Comparison of ENCODE assay signal across 18 mouse cellular contexts in genomic region chr6:91589181-91589580, GRCm38 (mm10).
DNase-seq lines count a peak whose midpoint lies in the region; ATAC-seq and TF ChIP-seq lines count a peak whose summit lies in the region.
"Had no signal": no experiment of that assay in that cellular context is flagged by ENCODE, and none has a peak within 500 bp of the region (broad histone marks: within the 10 kb centered on the region; RNA-seq: fewer than 3 reads in every experiment).

No protein-coding gene starts in this region.

- no peak for TF ChIP-seq CTCF in kidney, adult 2 months (conservative IDR thresholded peaks at IDR 0.05; ENCODE audit: insufficient read depth, insufficient read length, low read depth, low read length)
- no peak for TF ChIP-seq CTCF in lung, postnatal 0 days (IDR thresholded peaks at IDR 0.05)

- H3K9me3 ChIP-seq in embryonic facial prominence, embryonic 10.5 days = no peaks in the 10 kb centered on the region
- H3K9me3 ChIP-seq in intestine, embryonic 16.5 days (ENCODE audit: control insufficient read depth, low read length) = no peaks in the 10 kb centered on the region
- no peaks in the 10 kb centered on the region for H3K9me3 ChIP-seq in lung, postnatal 0 days (ENCODE audit: low read length)
- H3K9me3 ChIP-seq: forebrain, embryonic 12.5 days; heart, embryonic 12.5 days; liver, embryonic 15.5 days had no signal

- TF ChIP-seq POLR2A in kidney, adult 2 months (IDR thresholded peaks at IDR 0.05; ENCODE audit: low read depth, low read length) = no peak

- DNase-seq in kidney, adult 2 months = peak; percentile 83
- DNase-seq in kidney, postnatal 4 days = no peak
- no peak for DNase-seq in embryonic facial prominence, embryonic 10.5 days (ENCODE audit: low spot score)
- peak; percentile 82 for DNase-seq in lung, postnatal 0 days (ENCODE audit: low spot score)
- no peak for DNase-seq in spleen, postnatal 10 days (ENCODE audit: low spot score in 2 of 2)
- no peak for DNase-seq in spleen, postnatal 4 days (ENCODE audit: low spot score in 2 of 2)
- DNase-seq: cerebellum, adult 11 months; cerebellum, postnatal 25 days; layer of hippocampus, postnatal 36 days; left cerebral cortex, postnatal 4 days had no signal

- H3K4me3 ChIP-seq in kidney, adult 2 months (ENCODE audit: insufficient read depth, low read depth, low read length) = no peak overlapping the region
- no peak overlapping the region for H3K4me3 ChIP-seq in embryonic facial prominence, embryonic 10.5 days
- H3K4me3 ChIP-seq in intestine, embryonic 16.5 days (ENCODE audit: low read length) = no peak overlapping the region
- H3K4me3 ChIP-seq in lung, postnatal 0 days (ENCODE audit: low read depth, low read length) = no peak overlapping the region
- H3K4me3 ChIP-seq: forebrain, embryonic 12.5 days; heart, embryonic 12.5 days; liver, embryonic 15.5 days had no signal

- H3K4me1 ChIP-seq in kidney, adult 2 months (ENCODE audit: control insufficient read depth, insufficient read depth, low read length) = peaks cover 27% of the 10 kb centered on the region
- H3K4me1 ChIP-seq in embryonic facial prominence, embryonic 10.5 days = peaks cover 28% of the 10 kb centered on the region
- H3K4me1 ChIP-seq in intestine, embryonic 16.5 days (ENCODE audit: control insufficient read depth, insufficient read depth, low read length) = peaks cover 12% of the 10 kb centered on the region; the same call in 1 of the 2 replicates
- peaks cover 22% of the 10 kb centered on the region; the same call in 1 of the 2 replicates for H3K4me1 ChIP-seq in lung, postnatal 0 days (ENCODE audit: insufficient read depth, low read depth, low read length)
- H3K4me1 ChIP-seq: liver, embryonic 15.5 days had no signal

- H3K9ac ChIP-seq in intestine, embryonic 16.5 days (ENCODE audit: low read depth, low read length) = no peak overlapping the region
- no peak overlapping the region for H3K9ac ChIP-seq in lung, postnatal 0 days (replicated peaks; ENCODE audit: low read depth)
- H3K9ac ChIP-seq: forebrain, embryonic 12.5 days; heart, embryonic 12.5 days; hindbrain, embryonic 14.5 days; liver, embryonic 15.5 days had no signal

- H3K4me2 ChIP-seq in intestine, embryonic 16.5 days (ENCODE audit: low read depth, low read length) = no peak overlapping the region
- H3K4me2 ChIP-seq in lung, postnatal 0 days (replicated peaks; ENCODE audit: low read depth, low read length) = no peak overlapping the region
- H3K4me2 ChIP-seq: forebrain, embryonic 12.5 days; heart, embryonic 12.5 days; hindbrain, embryonic 14.5 days; liver, embryonic 15.5 days had no signal

- peak; percentile 84 for ATAC-seq in intestine, embryonic 16.5 days
- ATAC-seq in lung, postnatal 0 days = peak; percentile 82
- ATAC-seq: activated CD4-positive, CD25-positive, alpha-beta regulatory T cell, adult 4 months; midbrain, embryonic 16.5 days; Patski had no signal

- peak overlapping the region; percentile 30 for H3K27ac ChIP-seq in kidney, adult 2 months (ENCODE audit: insufficient read depth, low read depth, low read length)
- peak overlapping the region; percentile 6; the same call in 1 of the 2 replicates for H3K27ac ChIP-seq in embryonic facial prominence, embryonic 10.5 days (replicated peaks)
- H3K27ac ChIP-seq in intestine, embryonic 16.5 days (ENCODE audit: low read length) = no peak overlapping the region
- H3K27ac ChIP-seq in lung, postnatal 0 days (ENCODE audit: low read length) = no peak overlapping the region
- H3K27ac ChIP-seq: forebrain, embryonic 12.5 days; hindbrain, embryonic 14.5 days; liver, embryonic 15.5 days had no signal

- no peaks in the 10 kb centered on the region for H3K27me3 ChIP-seq in kidney, adult 2 months (replicated peaks; ENCODE audit: control insufficient read depth, insufficient read depth, low read length)
- no peaks in the 10 kb centered on the region for H3K27me3 ChIP-seq in embryonic facial prominence, embryonic 10.5 days (replicated peaks; ENCODE audit: low read depth, poor library complexity, severe bottlenecking)
- no peaks in the 10 kb centered on the region for H3K27me3 ChIP-seq in intestine, embryonic 16.5 days (replicated peaks; ENCODE audit: control insufficient read depth, insufficient read depth, low read length)
- no peaks in the 10 kb centered on the region for H3K27me3 ChIP-seq in lung, postnatal 0 days (replicated peaks; ENCODE audit: insufficient read depth, low read length)
- H3K27me3 ChIP-seq: forebrain, embryonic 12.5 days; liver, embryonic 15.5 days; Patski had no signal

- H3K36me3 ChIP-seq in kidney, adult 2 months (ENCODE audit: control insufficient read depth, insufficient read depth, low read length) = no peaks in the 10 kb centered on the region
- H3K36me3 ChIP-seq in embryonic facial prominence, embryonic 10.5 days (replicated peaks) = no peaks in the 10 kb centered on the region
- no peaks in the 10 kb centered on the region for H3K36me3 ChIP-seq in intestine, embryonic 16.5 days (ENCODE audit: control insufficient read depth, insufficient read depth, low read length)
- no peaks in the 10 kb centered on the region for H3K36me3 ChIP-seq in lung, postnatal 0 days (ENCODE audit: insufficient read depth, low read length)
- H3K36me3 ChIP-seq: forebrain, embryonic 12.5 days; heart, embryonic 12.5 days; liver, embryonic 15.5 days had no signal

- 0 out of 2 replicates have a peak, but pooled peaks have one; percentile 36 for TF ChIP-seq EP300 in lung, postnatal 0 days (IDR thresholded peaks at IDR 0.05)

- 58% methylated on average over 4 of the region's 4 CpGs for WGBS in kidney, adult 2 months
- 80% methylated on average over 4 of the region's 4 CpGs for WGBS in embryonic facial prominence, embryonic 10.5 days
- 65% methylated on average over 4 of the region's 4 CpGs for WGBS in intestine, embryonic 16.5 days
- WGBS in lung, postnatal 0 days = 57% methylated on average over 4 of the region's 4 CpGs

Comparison
In these comparisons a context has a peak if more than half of its experiments do, and no peak if none do; other contexts are left out.
1. DNase-seq: peak in kidney, adult 2 months (single experiment) and lung, postnatal 0 days (single experiment); none in kidney, postnatal 4 days (0 of 2), embryonic facial prominence, embryonic 10.5 days (single experiment), spleen, postnatal 10 days (0 of 2) and spleen, postnatal 4 days (0 of 2).
2. H3K27ac ChIP-seq: peak in kidney, adult 2 months (single experiment) and embryonic facial prominence, embryonic 10.5 days (single experiment); none in intestine, embryonic 16.5 days (single experiment) and lung, postnatal 0 days (single experiment).